Mouse (Mus musculus) midbrain, embryonic 15.5 days (tissue): Measurements from ENCODE around the gene Prnp. TPM values are rescaled to one million over a fixed set of nuclear protein-coding genes. Genes with fewer than 3 reads are reported as not detected.

Source experiments
- ATAC-seq: fragments of 200-750 bp; cut with Nextera tagmentation; replicated peaks from 2 replicates; pipeline ENCODE4 v1.8.0; 2017; ENCODE audit warnings: moderate TSS enrichment
- H3K27ac ChIP-seq: fragments of 300-500 bp; sonication (generic); 2 replicates; pipeline ENCODE4 v1.5.1; 2015; ENCODE audit warnings: mild to moderate bottlenecking, inconsistent platforms
- H3K27me3 ChIP-seq: fragments of 300-500 bp; sonication (generic); replicated peaks from 2 replicates; pipeline ENCODE4 v1.6.1; 2015; ENCODE audit warnings: inconsistent platforms
- H3K36me3 ChIP-seq: fragments of 300-500 bp; sonication (generic); replicated peaks from 2 replicates; pipeline ENCODE4 v1.6.1; 2015; ENCODE audit warnings: inconsistent platforms
- H3K4me1 ChIP-seq: fragments of 300-500 bp; sonication (generic); 2 replicates; pipeline ENCODE4 v1.6.1; 2015; ENCODE audit warnings: inconsistent platforms
- H3K4me2 ChIP-seq: fragments of 300-500 bp; sonication (generic); 2 replicates; pipeline ENCODE4 v1.6.1; 2015; ENCODE audit warnings: inconsistent platforms, mild to moderate bottlenecking, moderate library complexity
- H3K4me3 ChIP-seq: fragments of 300-500 bp; sonication (generic); 2 replicates; pipeline ENCODE4 v1.5.1; 2015; ENCODE audit warnings: mild to moderate bottlenecking, inconsistent platforms
- H3K9ac ChIP-seq: fragments of 300-500 bp; sonication (generic); 2 replicates; pipeline ENCODE4 v1.6.1; 2015; ENCODE audit warnings: mild to moderate bottlenecking, inconsistent platforms
- H3K9me3 ChIP-seq: fragments of 300-500 bp; sonication (generic); 2 replicates; pipeline ENCODE4 v1.6.1; 2016; ENCODE audit warnings: inconsistent platforms
- WGBS: fragments of 180-500 bp; shearing (Covaris S2); methylation state at CpG from one replicate; pipeline ENCODE4 v1.1.7; 2015; ENCODE audit warnings: mixed read lengths; 5-methylcytosine and 5-hydroxymethylcytosine counted together
- polyA plus RNA-seq: library from polyadenylated mRNA; unstranded; fragments of >200 nt; fragmentation: Nextera tagmentation; extraction: Ambion mirVana; gene quantifications from 2 replicates; pipeline ENCODE4 v1.2.1, GENCODE M21; 2015

The Prnp gene
- polyA plus RNA-seq, 1 experiment from 2014 or later: 158 TPM

DNA sequence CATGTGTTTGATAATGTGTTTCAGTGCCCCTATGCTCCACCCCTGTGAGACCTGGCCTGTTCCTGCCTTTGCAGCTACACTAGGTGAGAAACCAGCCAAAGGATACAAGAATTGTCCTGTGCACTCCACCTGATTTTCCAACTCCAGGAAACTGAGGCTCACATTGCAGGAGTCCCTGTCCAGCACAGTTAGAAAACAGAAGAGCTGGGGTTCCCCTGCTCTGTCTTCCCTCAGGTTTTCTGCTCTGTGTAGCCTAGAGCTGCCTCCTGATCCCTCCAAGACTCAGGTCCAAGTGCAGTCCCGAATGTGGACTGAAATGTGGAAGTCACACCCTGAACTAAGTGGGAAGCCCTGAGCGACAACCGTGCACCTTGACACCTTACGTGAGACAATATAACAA lies 44.0 kb downstream of the Prnp start:
- no peak for ATAC-seq
- Histone ChIP-seq H3K4me1 (peaks cover 13% of the 10 kb centered on the region), H3K27me3 (peaks cover 26% of the 10 kb centered on the region), H3K4me3 (no peak overlapping the region), H3K36me3 (no peaks in the 10 kb centered on the region), H3K9me3 (no peaks in the 10 kb centered on the region), H3K9ac (no peak overlapping the region), H3K4me2 (no peak overlapping the region), H3K27ac (no peak overlapping the region)
- WGBS: 94% methylated on average over 4 of the region's 4 CpGs

DNA sequence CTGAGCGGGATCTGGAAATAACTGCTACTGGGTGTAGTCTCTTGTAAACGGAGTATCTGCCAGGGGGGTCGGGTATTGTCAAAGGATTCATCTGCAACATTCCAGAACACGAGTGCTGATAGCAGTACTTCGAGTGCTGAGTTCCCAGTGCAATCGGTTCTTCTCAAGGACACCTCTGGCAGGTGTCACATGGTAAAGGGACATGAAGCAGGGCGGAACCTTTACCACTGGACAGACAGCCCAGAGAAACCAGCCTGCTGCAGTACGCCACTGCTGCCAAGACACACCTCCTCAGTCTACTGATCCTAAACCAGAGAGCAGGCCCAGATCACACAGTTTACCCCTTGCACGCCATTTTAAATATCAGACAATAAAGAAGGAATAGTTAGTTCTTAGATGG lies 45.1 kb downstream of the Prnp start:
- H3K9ac ChIP-seq: no peak overlapping the region
- 62% methylated on average over 9 of the region's 9 CpGs for WGBS
- peak overlapping the region; percentile 41 for H3K4me3 ChIP-seq
- ATAC-seq: peak; percentile 55
- H3K27ac ChIP-seq: no peak overlapping the region
- H3K27me3 ChIP-seq: peaks cover 26% of the 10 kb centered on the region
- H3K9me3 ChIP-seq: no peaks in the 10 kb centered on the region
- no peaks in the 10 kb centered on the region for H3K36me3 ChIP-seq
- peak overlapping the region; percentile 59 for H3K4me2 ChIP-seq
- peaks cover 13% of the 10 kb centered on the region for H3K4me1 ChIP-seq

DNA sequence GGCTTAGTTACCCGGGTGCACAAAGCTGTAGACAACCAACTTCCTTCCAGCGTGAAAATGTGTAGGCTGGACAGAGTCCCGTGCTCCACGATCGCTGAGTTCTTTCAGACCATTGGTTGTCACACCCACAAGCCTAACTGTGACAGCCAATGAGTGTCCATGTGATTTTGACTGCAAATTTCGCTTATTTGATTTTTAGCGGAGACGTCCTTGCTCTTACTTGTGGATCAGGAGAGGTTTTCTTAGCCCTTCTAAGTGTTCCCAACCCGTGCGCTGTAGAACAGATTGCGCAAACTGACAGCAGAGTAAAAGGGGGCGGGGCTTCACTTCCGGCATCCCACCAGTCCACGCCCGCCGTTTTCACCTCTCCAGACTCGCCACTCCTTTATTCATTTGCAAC lies 45.5 kb downstream of the Prnp start:
- peak; percentile 75 for ATAC-seq

DNA sequence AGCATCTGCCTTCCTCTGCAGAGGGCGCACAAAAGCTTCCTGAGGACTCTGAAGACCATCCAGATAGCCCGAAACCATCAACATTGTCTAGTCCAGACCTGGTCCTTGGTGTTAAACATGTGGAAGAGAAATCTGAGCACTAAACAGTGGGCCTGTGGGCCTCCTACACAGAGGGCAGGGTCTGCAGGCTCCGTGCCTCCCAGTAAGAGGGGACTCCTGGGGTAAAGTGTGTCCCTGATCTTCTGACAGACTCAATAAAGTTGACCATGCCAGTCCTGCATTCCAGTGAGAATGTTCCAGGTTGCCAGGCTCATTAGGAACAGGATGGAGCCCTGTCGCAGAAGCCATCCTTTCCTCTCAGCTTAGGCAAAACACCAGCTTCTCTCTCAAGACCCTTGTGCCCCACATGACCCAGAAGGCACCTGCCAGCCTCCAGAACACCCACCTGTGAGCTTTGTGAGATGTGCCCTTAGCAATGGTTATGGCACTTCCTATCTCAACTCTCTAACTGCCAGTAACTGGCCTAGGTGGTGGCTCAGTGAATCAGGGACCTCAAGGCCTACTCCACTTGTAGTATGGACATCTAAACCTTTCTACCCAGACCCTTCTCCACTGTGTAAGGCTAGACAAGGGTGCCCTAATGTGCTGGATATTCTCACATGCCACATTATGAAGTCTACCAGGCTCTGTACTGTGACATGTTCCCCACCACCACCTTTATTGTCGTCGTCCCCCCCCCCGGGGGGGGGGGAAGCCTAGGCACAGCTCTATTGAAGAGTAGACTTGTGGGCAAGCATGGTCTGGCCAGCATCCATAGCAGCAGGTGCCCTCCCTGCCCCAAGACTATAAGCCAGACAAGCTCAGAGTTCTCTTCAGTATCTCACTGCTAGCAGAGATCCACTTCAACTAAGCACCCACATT lies 46.9 kb downstream of the Prnp start:
- Histone ChIP-seq H3K4me2 (no peak overlapping the region), H3K9ac (no peak overlapping the region), H3K27ac (no peak overlapping the region), H3K36me3 (no peaks in the 10 kb centered on the region), H3K4me3 (no peak overlapping the region), H3K4me1 (peaks cover 10% of the 10 kb centered on the region), H3K27me3 (peaks cover 21% of the 10 kb centered on the region), H3K9me3 (no peaks in the 10 kb centered on the region)
- 92% methylated on average over 7 of the region's 7 CpGs for WGBS
- ATAC-seq: no peak

More for the DNA sequence above, 45.5 kb downstream of the Prnp start:
- H3K27me3 ChIP-seq: peaks cover 26% of the 10 kb centered on the region
- H3K27ac ChIP-seq: no peak overlapping the region
- H3K9me3 ChIP-seq: no peaks in the 10 kb centered on the region
- H3K4me2 ChIP-seq: peak overlapping the region; percentile 59
- no peak overlapping the region for H3K9ac ChIP-seq
- peak overlapping the region; percentile 41 for H3K4me3 ChIP-seq
- H3K4me1 ChIP-seq: peaks cover 13% of the 10 kb centered on the region
- no peaks in the 10 kb centered on the region for H3K36me3 ChIP-seq
- WGBS: 5% methylated on average over 17 of the region's 17 CpGs

DNA sequence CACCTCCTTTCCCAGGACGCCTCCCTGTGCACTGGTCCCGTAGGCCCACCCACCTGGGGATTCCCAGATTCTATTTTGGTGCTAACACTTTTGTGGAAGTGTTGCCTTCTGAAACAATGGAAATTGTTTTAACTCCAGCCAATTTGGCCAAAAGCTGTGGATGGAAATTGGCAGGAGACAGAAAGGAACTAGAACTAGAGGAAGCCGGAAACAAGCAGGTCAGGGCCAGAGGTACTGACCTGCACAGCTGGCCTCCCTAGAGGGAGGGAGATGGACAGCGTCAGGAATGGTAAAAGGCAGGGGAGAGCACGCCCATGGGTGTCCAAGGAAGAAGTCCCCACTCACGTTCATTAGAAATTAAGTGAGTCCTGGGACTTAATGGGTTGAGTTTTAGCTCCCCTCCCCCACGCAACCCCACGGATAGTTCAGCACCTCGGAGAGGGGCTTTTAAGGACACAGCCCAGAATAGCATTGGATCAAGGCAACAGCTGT lies 48.0 kb downstream of the Prnp start:
- Histone ChIP-seq H3K27me3 (peaks cover 13% of the 10 kb centered on the region), H3K9ac (no peak overlapping the region), H3K4me3 (no peak overlapping the region), H3K27ac (no peak overlapping the region), H3K9me3 (no peaks in the 10 kb centered on the region), H3K4me1 (peaks cover 5% of the 10 kb centered on the region), H3K4me2 (no peak overlapping the region), H3K36me3 (no peaks in the 10 kb centered on the region)
- WGBS: 60% methylated on average over 9 of the region's 9 CpGs
- ATAC-seq: no peak

DNA sequence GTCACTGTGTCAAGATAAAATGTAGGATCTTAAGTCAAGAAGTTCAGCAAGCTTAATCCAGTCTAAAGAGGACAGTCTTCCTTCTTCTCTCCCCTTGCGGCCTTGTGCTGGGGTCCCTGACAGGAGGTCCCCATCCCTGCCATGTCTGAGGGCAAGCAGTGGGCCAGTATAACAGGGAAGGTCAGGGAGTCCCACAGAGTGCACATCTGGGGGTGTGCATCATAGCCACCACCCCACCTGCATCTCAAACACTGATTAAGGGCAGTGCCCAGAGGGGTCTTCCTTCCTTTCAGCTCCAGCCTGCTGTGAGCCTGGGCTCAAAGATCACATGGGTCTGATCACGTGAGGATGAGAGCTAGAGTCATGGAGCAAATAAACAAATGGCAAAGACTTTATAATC lies 51.9 kb downstream of the Prnp start:
- no peaks in the 10 kb centered on the region for H3K36me3 ChIP-seq
- no peak for ATAC-seq
- no peak overlapping the region for H3K4me2 ChIP-seq
- no peak overlapping the region for H3K9ac ChIP-seq
- no peak overlapping the region for H3K4me3 ChIP-seq
- no peaks in the 10 kb centered on the region for H3K27me3 ChIP-seq
- H3K4me1 ChIP-seq: no peaks in the 10 kb centered on the region
- WGBS: 79% methylated on average over 2 of the region's 2 CpGs
- no peaks in the 10 kb centered on the region for H3K9me3 ChIP-seq
- no peak overlapping the region for H3K27ac ChIP-seq

DNA sequence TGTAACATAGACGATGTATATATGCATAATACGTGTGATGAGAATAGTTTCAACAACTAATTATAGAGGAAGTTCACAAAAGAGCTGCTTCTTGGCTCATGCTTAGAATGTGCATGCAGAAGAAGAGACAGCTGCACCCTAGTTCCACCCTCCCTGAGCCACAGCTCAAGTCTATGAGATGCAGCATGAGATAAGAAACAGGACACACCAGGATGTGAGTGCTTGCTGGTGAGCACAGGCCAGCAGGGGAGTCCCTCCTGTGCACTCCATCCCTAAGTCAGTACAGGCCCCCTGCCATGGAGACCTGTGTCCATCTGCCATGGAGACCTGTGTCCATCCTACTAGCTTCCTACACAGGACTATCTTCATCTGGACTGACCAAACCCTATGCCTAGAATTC lies 60.9 kb downstream of the Prnp start:
- Histone ChIP-seq H3K4me1 (no peaks in the 10 kb centered on the region), H3K9ac (no peak overlapping the region), H3K36me3 (no peaks in the 10 kb centered on the region), H3K27ac (no peak overlapping the region), H3K4me2 (no peak overlapping the region), H3K27me3 (no peaks in the 10 kb centered on the region), H3K4me3 (no peak overlapping the region), H3K9me3 (no peaks in the 10 kb centered on the region)
- no peak for ATAC-seq
- 89% methylated on average over 2 of the region's 2 CpGs for WGBS

DNA sequence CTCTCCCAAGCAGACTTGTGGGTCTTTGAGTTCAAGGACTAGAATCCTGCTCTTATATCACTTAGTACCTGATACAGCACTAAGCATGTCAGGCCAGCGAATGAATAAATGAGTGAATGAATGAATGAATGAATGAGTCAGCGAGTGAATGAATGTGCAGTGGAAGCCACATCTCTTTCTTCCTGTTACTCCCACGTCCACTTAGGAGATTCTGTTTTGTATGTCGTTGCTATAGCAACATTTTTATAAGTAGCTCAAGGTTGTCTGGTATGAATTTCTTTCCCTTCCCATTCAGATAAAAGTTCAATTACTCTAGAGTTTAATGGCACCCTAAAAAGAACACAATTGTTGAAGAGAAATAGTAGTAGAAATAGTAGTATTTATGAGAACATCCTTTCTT lies 61.4 kb downstream of the Prnp start:
- no peak overlapping the region for H3K4me2 ChIP-seq
- H3K4me1 ChIP-seq: no peaks in the 10 kb centered on the region
- WGBS: 80% methylated on average over 4 of the region's 4 CpGs
- H3K27me3 ChIP-seq: no peaks in the 10 kb centered on the region
- H3K9ac ChIP-seq: no peak overlapping the region
- H3K4me3 ChIP-seq: no peak overlapping the region
- no peak overlapping the region for H3K27ac ChIP-seq
- no peaks in the 10 kb centered on the region for H3K36me3 ChIP-seq
- H3K9me3 ChIP-seq: no peaks in the 10 kb centered on the region
- ATAC-seq: no peak

DNA sequence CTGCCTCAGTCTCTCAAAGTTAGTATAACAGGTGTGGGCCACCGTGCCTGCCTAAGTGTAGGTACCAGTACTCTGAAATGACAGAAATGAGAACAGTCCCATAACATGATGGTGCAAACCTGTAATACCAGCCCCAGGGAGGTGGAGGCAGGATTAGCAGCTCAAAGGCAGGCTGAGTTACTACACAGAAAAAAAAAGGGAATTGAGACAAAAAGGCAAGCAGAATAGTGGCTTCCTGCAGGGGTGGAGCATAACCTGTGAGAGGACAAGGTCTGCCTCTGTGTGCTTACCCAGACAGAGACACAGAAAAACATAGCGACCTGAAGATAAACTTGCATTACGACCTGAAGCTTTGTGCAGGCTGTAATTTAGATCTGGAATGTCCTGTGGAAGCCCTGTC lies 66.9 kb downstream of the Prnp start:
- H3K36me3 ChIP-seq: no peaks in the 10 kb centered on the region
- H3K27me3 ChIP-seq: no peaks in the 10 kb centered on the region
- no peak for ATAC-seq
- H3K4me1 ChIP-seq: no peaks in the 10 kb centered on the region
- WGBS: 83% methylated on average over 3 of the region's 3 CpGs
- no peak overlapping the region for H3K27ac ChIP-seq
- H3K4me3 ChIP-seq: no peak overlapping the region
- H3K4me2 ChIP-seq: no peak overlapping the region
- no peak overlapping the region for H3K9ac ChIP-seq
- H3K9me3 ChIP-seq: no peaks in the 10 kb centered on the region

DNA sequence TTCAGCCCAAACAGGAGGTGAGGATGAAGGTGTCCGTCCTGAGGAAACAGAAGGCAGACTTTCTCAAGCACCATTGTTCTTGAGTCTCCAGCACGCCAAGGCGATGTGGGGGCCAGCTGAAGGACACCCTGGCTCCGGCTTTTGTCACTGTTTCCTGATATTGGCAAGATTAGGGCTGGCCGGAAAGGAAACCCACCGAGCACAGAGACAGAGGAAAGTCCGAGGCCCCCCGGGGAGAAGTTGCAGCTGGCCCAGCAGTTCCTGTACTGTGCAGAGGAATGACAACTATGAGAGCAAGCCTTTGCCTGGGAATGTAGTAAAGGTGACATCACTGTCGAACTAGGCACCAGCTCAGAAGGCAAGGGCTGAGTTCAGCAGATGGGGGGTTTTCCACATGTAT lies 71.1 kb downstream of the Prnp start:
- ATAC-seq: no peak
- H3K9me3 ChIP-seq: no peaks in the 10 kb centered on the region
- no peak overlapping the region for H3K4me2 ChIP-seq
- H3K27ac ChIP-seq: no peak overlapping the region
- H3K9ac ChIP-seq: no peak overlapping the region
- no peak overlapping the region for H3K4me3 ChIP-seq
- H3K36me3 ChIP-seq: no peaks in the 10 kb centered on the region
- 45% methylated on average over 9 of the region's 9 CpGs for WGBS
- no peaks in the 10 kb centered on the region for H3K4me1 ChIP-seq
- no peaks in the 10 kb centered on the region for H3K27me3 ChIP-seq

DNA sequence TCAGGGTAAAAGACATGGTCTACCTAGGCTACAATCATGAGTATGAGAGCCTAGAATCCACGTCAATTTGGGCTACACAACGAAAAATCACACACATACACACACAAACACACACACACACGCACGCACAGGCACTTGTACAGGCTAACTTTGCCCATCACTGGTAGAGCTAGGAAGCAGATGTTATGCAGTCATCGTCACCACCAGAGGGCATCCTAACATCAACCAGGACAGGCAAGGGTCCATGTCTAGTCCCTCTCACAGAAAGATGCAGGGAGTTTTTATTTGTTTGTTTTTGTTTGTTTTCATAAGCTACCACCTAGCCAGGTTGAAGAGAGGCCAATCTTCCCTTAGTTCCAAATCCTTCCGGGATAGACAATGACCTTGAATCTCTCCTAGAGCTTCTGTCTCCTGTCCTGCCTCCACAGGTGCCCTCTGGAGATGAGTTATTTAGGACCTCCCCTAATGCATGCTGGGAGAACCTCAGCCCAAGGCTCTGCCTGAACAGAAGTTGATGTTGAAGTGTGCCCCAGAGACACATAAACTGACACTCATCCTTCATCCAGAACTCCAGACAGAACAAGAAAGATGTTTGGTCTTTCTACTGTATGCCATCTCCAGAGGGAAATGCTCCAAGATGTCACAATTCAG lies 72.9 kb downstream of the Prnp start:
- H3K36me3 ChIP-seq: no peaks in the 10 kb centered on the region
- no peaks in the 10 kb centered on the region for H3K27me3 ChIP-seq
- WGBS: 22% methylated on average over 6 of the region's 6 CpGs
- peak; percentile 80 for ATAC-seq
- no peak overlapping the region for H3K4me3 ChIP-seq
- no peak overlapping the region for H3K4me2 ChIP-seq
- H3K9ac ChIP-seq: no peak overlapping the region
- H3K9me3 ChIP-seq: no peaks in the 10 kb centered on the region
- no peaks in the 10 kb centered on the region for H3K4me1 ChIP-seq
- no peak overlapping the region for H3K27ac ChIP-seq

DNA sequence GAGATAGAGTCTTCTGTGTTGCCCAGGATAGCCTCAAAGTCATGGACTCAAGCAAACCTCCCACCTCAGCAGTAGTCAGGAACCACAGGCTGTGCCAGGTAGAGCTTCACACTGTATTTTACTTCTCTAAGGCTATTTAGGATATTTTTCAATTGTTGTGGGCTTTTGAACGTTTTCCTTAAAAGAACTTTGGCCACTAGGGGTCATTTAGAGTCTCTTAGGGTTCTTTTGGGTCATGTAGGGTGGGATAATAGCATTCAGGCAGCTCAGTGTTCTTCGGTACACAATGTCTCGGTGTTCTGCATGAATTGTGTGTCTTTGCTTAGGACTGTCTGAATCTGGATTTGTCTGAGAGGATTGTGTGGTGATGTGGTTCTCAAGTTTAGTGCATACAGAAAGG lies 78.2 kb downstream of the Prnp start:
- Histone ChIP-seq H3K4me1 (no peaks in the 10 kb centered on the region), H3K27me3 (no peaks in the 10 kb centered on the region), H3K4me3 (no peak overlapping the region), H3K9ac (no peak overlapping the region), H3K27ac (no peak overlapping the region), H3K9me3 (no peaks in the 10 kb centered on the region), H3K4me2 (no peak overlapping the region), H3K36me3 (0 out of 2 replicates have a peak, but pooled peaks cover 3% of the 10 kb centered on the region)
- no peak for ATAC-seq
- 45% methylated on average over 3 of the region's 3 CpGs for WGBS
